Mouse (Mus musculus) kidney, postnatal 4 days (tissue): Measurements from ENCODE around the gene Corin.

ENCODE experiments used
- DNase-seq, 2 experiments: peaks; one replicate each; pipeline ENCODE4 v3.0.0; 2021; ENCODE audit warnings: mixed read lengths in 2 of 2

Gene Corin

GRCm38 (mm10) chr5:72503531-72504523 is at the start of gene Corin:
Gene Corin (minus strand): TSS chr5:72504473.
- DNase-seq = peak; percentile 37 to 47

- no peak for DNase-seq
These were observed 46.9 kb upstream of the Corin start for GRCm38 (mm10) chr5:72551209-72551608.

- no peak for DNase-seq
These were observed 24.6 kb upstream of the Corin start for GRCm38 (mm10) chr5:72528896-72529295.

GRCm38 (mm10) chr5:72513808-72514207 is 9.5 kb upstream of the Corin start:
- no peak for DNase-seq

GRCm38 (mm10) chr5:72505740-72506139 is 1.5 kb upstream of the Corin start:
- DNase-seq = no peak

GRCm38 (mm10) chr5:72502778-72503177 is 1.5 kb downstream of the Corin start:
- no peak for DNase-seq

- no peak for DNase-seq
These were observed 2.5 kb downstream of the Corin start for GRCm38 (mm10) chr5:72501763-72502162.

- no peak for DNase-seq
These were observed 6.0 kb downstream of the Corin start for GRCm38 (mm10) chr5:72498271-72498670.

- no peak for DNase-seq
These were observed 7.5 kb downstream of the Corin start for GRCm38 (mm10) chr5:72496756-72497155.

GRCm38 (mm10) chr5:72493906-72494305 is 10.4 kb downstream of the Corin start:
- no peak for DNase-seq

- no peak for DNase-seq
These were observed 13.0 kb downstream of the Corin start for GRCm38 (mm10) chr5:72491232-72491631.

- no peak for DNase-seq
These were observed 23.8 kb downstream of the Corin start for GRCm38 (mm10) chr5:72480456-72480855.

- peak; percentile 11 to 27 for DNase-seq
These were observed 31.8 kb downstream of the Corin start for GRCm38 (mm10) chr5:72472317-72473009.

- DNase-seq = no peak
These were observed 32.5 kb downstream of the Corin start for GRCm38 (mm10) chr5:72471746-72472145.

- no peak for DNase-seq
These were observed 39.3 kb downstream of the Corin start for GRCm38 (mm10) chr5:72464932-72465331.

GRCm38 (mm10) chr5:72459374-72460112 is 44.7 kb downstream of the Corin start:
- DNase-seq = no peak

GRCm38 (mm10) chr5:72453690-72454089 is 50.6 kb downstream of the Corin start:
- DNase-seq = no peak

GRCm38 (mm10) chr5:72453176-72453575 is 51.1 kb downstream of the Corin start:
- no peak for DNase-seq

GRCm38 (mm10) chr5:72452750-72453149 is 51.5 kb downstream of the Corin start:
- no peak for DNase-seq

- no peak for DNase-seq
These were observed 55.4 kb downstream of the Corin start for GRCm38 (mm10) chr5:72448846-72449245.

GRCm38 (mm10) chr5:72446104-72446503 is 58.2 kb downstream of the Corin start:
- no peak for DNase-seq

GRCm38 (mm10) chr5:72443946-72444345 is 60.3 kb downstream of the Corin start:
- DNase-seq = peak; percentile 9 to 16

GRCm38 (mm10) chr5:72443007-72443406 is 61.3 kb downstream of the Corin start:
- peak in 1 of 2 experiments; percentile 4 for DNase-seq
